Comparison of ENCODE assay signal across 8 mouse cellular contexts in genomic region chr6:72678631-72679030, GRCm38 (mm10).
DNase-seq lines count a peak whose midpoint lies in the region; TF ChIP-seq lines count a peak whose summit lies in the region.

No protein-coding gene starts in this region.

- peak; percentile 59 for DNase-seq in heart, postnatal 4 days
- no peak for DNase-seq in heart, adult 8-10 months (ENCODE audit: low spot score)
- peak; percentile 40 for DNase-seq in brain, embryonic 14.5 days (ENCODE audit: low read depth)
- peak; percentile 59 for DNase-seq in kidney, adult 9 months
- DNase-seq in lung, postnatal 36 days: peak; percentile 68
- no peak for DNase-seq in cerebellum, adult 18-20 months
- no peak for DNase-seq in yolk sac, embryonic 10.5 days (ENCODE audit: low spot score)
- no peak for DNase-seq in spleen, postnatal 10 days (ENCODE audit: low spot score in 2 of 2)

- no peak for TF ChIP-seq CTCF in brain, embryonic 14.5 days (IDR thresholded peaks at IDR 0.05; ENCODE audit: borderline replicate concordance, extremely low read depth, insufficient read depth, insufficient read length)

- no peak for TF ChIP-seq POLR2A in brain, embryonic 14.5 days (IDR thresholded peaks at IDR 0.05; ENCODE audit: borderline replicate concordance, extremely low read depth, insufficient read depth, insufficient read length, poor library complexity, severe bottlenecking)

Comparison
In these comparisons a context has a peak if more than half of its experiments do, and no peak if none do; other contexts are left out.
1. DNase-seq: peak in heart, postnatal 4 days (single experiment), brain, embryonic 14.5 days (single experiment), kidney, adult 9 months (single experiment) and lung, postnatal 36 days (single experiment); none in heart, adult 8-10 months (single experiment), cerebellum, adult 18-20 months (0 of 2), yolk sac, embryonic 10.5 days (single experiment) and spleen, postnatal 10 days (0 of 2).